Mouse (Mus musculus): ENCODE measurements around the gene Hsdl2. TPM values are rescaled to one million over a fixed set of nuclear protein-coding genes. Genes with fewer than 3 reads are reported as not detected.
"Not testable (repeated sequence)": the region's sequence is repeated elsewhere in the genome, so short reads cannot be mapped to it uniquely, and the experiment has no call there.

Hsdl2 gene
- total RNA-seq, 2 experiments from 2014 or later, result 25.3 to 26.6 TPM

- TF ChIP-seq CTCF (conservative IDR thresholded peaks at IDR 0.05), result no peak
- DNase-seq (ENCODE audit: low spot score in 2 of 2), result no peak
- Histone ChIP-seq H3K27ac (peak overlapping the region; percentile 91), H3K4me3 (peak overlapping the region; percentile 95)
Observed at GRCm38 (mm10) chr4:59549977-59550560, 31.3 kb upstream of the Hsdl2 start.

GRCm38 (mm10) chr4:59551901-59552300 is 29.5 kb upstream of the Hsdl2 start:
- no peak for DNase-seq (ENCODE audit: low spot score in 2 of 2)
- no peak overlapping the region for H3K4me3 ChIP-seq
- TF ChIP-seq CTCF (conservative IDR thresholded peaks at IDR 0.05), result no peak
- no peak overlapping the region for H3K27ac ChIP-seq

GRCm38 (mm10) chr4:59552835-59553234 is 28.5 kb upstream of the Hsdl2 start:
- no peak for DNase-seq (ENCODE audit: low spot score in 2 of 2)
- no peak overlapping the region for H3K4me3 ChIP-seq
- TF ChIP-seq CTCF (conservative IDR thresholded peaks at IDR 0.05), result no peak
- H3K27ac ChIP-seq, result no peak overlapping the region

GRCm38 (mm10) chr4:59553576-59553975 is 27.8 kb upstream of the Hsdl2 start:
- no peak for DNase-seq (ENCODE audit: low spot score in 2 of 2)
- H3K4me3 ChIP-seq, result no peak overlapping the region
- H3K27ac ChIP-seq, result no peak overlapping the region
- no peak for TF ChIP-seq CTCF (conservative IDR thresholded peaks at IDR 0.05)

GRCm38 (mm10) chr4:59555177-59555576 is 26.2 kb upstream of the Hsdl2 start:
- TF ChIP-seq CTCF (conservative IDR thresholded peaks at IDR 0.05), result no peak
- DNase-seq (ENCODE audit: low spot score in 2 of 2), result no peak
- H3K27ac ChIP-seq, result no peak overlapping the region
- H3K4me3 ChIP-seq, result no peak overlapping the region

GRCm38 (mm10) chr4:59557343-59557742 is 24.0 kb upstream of the Hsdl2 start:
- H3K27ac ChIP-seq; DNase-seq (ENCODE audit: low spot score in 2 of 2); H3K4me3 ChIP-seq: not testable (repeated sequence)

GRCm38 (mm10) chr4:59558096-59558720 is 23.2 kb upstream of the Hsdl2 start:
- Histone ChIP-seq H3K27ac (no peak overlapping the region), H3K4me3 (no peak overlapping the region)
- TF ChIP-seq CTCF (conservative IDR thresholded peaks at IDR 0.05), result no peak
- DNase-seq (ENCODE audit: low spot score in 2 of 2), result no peak

GRCm38 (mm10) chr4:59560141-59560540 is 21.2 kb upstream of the Hsdl2 start:
- Histone ChIP-seq H3K4me3 (no peak overlapping the region), H3K27ac (no peak overlapping the region)
- no peak for DNase-seq (ENCODE audit: low spot score in 2 of 2)
- no peak for TF ChIP-seq CTCF (conservative IDR thresholded peaks at IDR 0.05)

- DNase-seq (ENCODE audit: low spot score in 2 of 2), result no peak
- H3K27ac ChIP-seq, result no peak overlapping the region
- no peak overlapping the region for H3K4me3 ChIP-seq
- TF ChIP-seq CTCF (conservative IDR thresholded peaks at IDR 0.05), result no peak
Observed at GRCm38 (mm10) chr4:59564128-59564527, 17.2 kb upstream of the Hsdl2 start.

GRCm38 (mm10) chr4:59565571-59566188 is 15.7 kb upstream of the Hsdl2 start:
- no peak overlapping the region for H3K27ac ChIP-seq
- DNase-seq (ENCODE audit: low spot score in 2 of 2), result no peak
- TF ChIP-seq CTCF (conservative IDR thresholded peaks at IDR 0.05), result no peak
- no peak overlapping the region for H3K4me3 ChIP-seq

- H3K27ac ChIP-seq, result no peak overlapping the region
- no peak overlapping the region for H3K4me3 ChIP-seq
- TF ChIP-seq CTCF (conservative IDR thresholded peaks at IDR 0.05), result no peak
- DNase-seq (ENCODE audit: low spot score in 2 of 2), result no peak
Observed at GRCm38 (mm10) chr4:59567576-59568260, 13.6 kb upstream of the Hsdl2 start.

- Histone ChIP-seq H3K4me3 (no peak overlapping the region), H3K27ac (no peak overlapping the region)
- peak; percentile 93 for TF ChIP-seq CTCF (conservative IDR thresholded peaks at IDR 0.05)
- DNase-seq (ENCODE audit: low spot score in 2 of 2), result peak; percentile 81 to 88
Observed at GRCm38 (mm10) chr4:59569538-59569937, 11.8 kb upstream of the Hsdl2 start.

- DNase-seq (ENCODE audit: low spot score in 2 of 2); H3K27ac ChIP-seq; H3K4me3 ChIP-seq: not testable (repeated sequence)
Observed at GRCm38 (mm10) chr4:59570519-59570918, 10.8 kb upstream of the Hsdl2 start.

Data from layer of hippocampus, adult 2 months (tissue).